Mouse (Mus musculus): ENCODE results near the gene Gm5458. TPM values are rescaled to one million over a fixed set of nuclear protein-coding genes. Genes with fewer than 3 reads are reported as not detected.

The Gm5458 gene
- polyA plus RNA-seq (2014; fragmentation: Illumina TruSeq; extraction: RNeasy Lipid Tissue Mini Kit (QIAGEN cat#74804); ENCODE audit: low read depth, low replicate concordance), result not detected

DNA sequence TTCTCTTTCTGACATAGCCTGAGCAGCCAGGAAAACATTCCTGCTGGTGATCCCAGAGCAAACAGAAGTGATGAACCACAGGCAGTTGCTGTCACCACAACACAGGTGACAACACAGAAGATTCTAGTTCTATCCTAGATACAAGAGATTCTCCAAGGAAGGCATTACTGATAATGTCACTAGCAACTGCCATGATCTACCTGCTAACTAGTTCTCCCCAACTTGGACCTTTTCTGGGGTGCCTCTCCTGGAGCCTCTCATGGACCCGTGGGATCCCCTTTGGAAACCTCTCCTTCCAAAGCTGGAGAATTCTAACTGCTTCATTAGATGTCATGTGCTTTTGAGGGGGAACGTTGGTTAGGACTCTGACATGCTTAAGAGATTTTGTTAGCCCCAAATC, at the start of gene Gm5458:
Gm5458 (minus strand) TSS at position 101 of the 400 bp plus-strand sequence.

DNA sequence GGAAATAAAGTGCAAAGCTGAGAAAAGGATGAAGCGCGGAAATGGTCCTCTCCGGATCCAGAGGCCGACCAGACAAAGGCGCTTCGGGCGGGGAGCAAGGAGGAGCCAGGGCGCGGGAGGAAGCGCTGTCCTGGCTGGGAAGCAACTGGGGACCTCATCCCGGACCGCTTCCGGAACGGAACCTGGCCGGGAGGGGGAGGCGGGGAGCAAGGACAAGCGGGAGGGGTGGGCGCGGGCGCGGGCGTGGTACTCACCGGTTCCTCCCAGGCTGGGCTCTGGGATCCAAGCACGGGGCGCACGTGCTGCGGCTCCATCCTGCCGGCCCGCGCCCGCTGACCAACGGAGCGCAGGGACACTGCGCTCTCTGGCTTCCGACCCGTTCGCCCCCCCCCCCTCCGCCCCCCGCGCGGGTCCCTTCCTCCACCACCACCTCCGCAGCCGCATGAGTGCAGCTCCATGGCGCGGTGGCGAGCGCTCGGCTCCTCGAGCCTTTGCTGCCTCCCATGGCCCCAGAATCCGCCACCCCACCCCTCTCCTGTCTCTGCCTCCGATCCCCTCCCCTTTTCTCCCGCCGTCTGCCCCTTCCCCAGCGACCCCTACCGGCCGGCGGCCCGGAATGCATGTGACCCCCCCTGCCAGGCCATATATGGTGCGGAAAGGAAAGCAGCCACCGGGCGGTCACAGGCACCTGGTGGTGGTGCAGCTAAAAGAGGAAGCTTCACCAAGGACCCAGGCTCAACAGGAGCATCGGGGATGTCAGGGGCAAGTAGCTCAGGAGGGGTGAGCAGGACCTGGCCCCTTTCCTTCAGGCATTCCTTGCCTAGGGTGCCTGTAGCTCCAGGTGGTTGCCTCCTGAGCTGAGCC, 17.3 kb downstream of the Gm5458 start, which contains the start of gene Gm2237:
Gm2237 (minus strand) TSS at position 332 of the 864 bp plus-strand sequence.

DNA sequence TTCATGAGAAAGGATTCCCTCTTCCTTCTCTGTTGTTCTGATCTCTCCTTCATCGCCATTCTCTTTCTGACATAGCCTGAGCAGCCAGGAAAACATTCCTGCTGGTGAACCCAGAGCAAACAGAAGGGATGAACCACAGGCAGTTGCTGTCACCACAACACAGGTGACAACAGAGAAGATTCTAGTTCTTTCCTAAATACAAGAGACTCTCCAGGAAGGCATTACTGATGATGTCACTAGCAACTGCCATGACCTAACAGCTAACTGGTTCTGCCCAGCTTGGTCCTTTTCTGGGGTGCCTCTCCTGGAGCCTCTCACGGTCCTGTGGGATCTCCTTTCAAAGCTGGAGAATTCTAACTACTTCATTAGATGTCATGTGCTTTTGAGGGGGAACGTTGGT, 52.5 kb downstream of the Gm5458 start, which contains the start of gene Gm2244:
Gm2244 (minus strand) TSS at position 101 of the 400 bp plus-strand sequence.

Other genes with a start within 250 kb of the Gm5458 start
- gene Gm21738, start 183.7 kb downstream of the Gm5458 start, polyA plus RNA-seq (2014; fragmentation: Illumina TruSeq; extraction: RNeasy Lipid Tissue Mini Kit (QIAGEN cat#74804); ENCODE audit: low read depth, low replicate concordance), result not detected
- not detected for gene Gm2244, start 52.6 kb downstream of the Gm5458 start, polyA plus RNA-seq (2014; fragmentation: Illumina TruSeq; extraction: RNeasy Lipid Tissue Mini Kit (QIAGEN cat#74804); ENCODE audit: low read depth, low replicate concordance)
- gene Gm2237, start 17.4 kb downstream of the Gm5458 start, polyA plus RNA-seq (2014; fragmentation: Illumina TruSeq; extraction: RNeasy Lipid Tissue Mini Kit (QIAGEN cat#74804); ENCODE audit: low read depth, low replicate concordance), result 1.7 TPM
- 13.2 TPM for gene Nid2, start 148.7 kb upstream of the Gm5458 start, polyA plus RNA-seq (2014; fragmentation: Illumina TruSeq; extraction: RNeasy Lipid Tissue Mini Kit (QIAGEN cat#74804); ENCODE audit: low read depth, low replicate concordance)
- gene Rtraf, start 221.2 kb upstream of the Gm5458 start, polyA plus RNA-seq (2014; fragmentation: Illumina TruSeq; extraction: RNeasy Lipid Tissue Mini Kit (QIAGEN cat#74804); ENCODE audit: low read depth, low replicate concordance), result 285 TPM